In the genomic region with DNA sequence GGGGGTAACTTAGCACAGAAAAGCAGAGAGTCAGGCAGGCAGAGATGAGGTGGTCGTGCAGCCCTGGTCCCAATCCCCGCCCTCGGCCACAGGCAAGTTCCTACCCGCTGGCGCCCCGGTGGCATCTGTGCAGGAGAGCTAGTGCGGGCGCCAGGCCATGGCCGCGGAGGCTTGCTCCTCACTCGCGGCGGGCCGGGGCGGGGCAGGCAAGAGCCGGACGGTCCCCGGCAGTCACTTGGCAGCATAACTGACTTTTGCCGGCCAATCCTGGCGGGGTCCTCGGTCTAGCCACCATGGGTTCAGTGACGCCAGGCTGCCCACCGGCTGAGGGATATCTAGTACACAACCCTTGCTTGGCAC, we compare ENCODE assay signal across 8 mouse cellular contexts. TPM values are rescaled to one million over a fixed set of nuclear protein-coding genes. Genes with fewer than 3 reads are reported as not detected.
DNase-seq lines count a peak whose midpoint lies in the region; ATAC-seq and TF ChIP-seq lines count a peak whose summit lies in the region.

No protein-coding gene starts in this region.

- DNase-seq in CD4-positive, CD25-positive, alpha-beta regulatory T cell, adult 2 months (ENCODE audit: low read depth, low spot score): peak; percentile 59
- DNase-seq in R1 (ENCODE audit: low read depth, low spot score): peak; percentile 32
- DNase-seq in cerebellum, postnatal 25 days: peak; percentile 90 to 93
- peak; percentile 75 to 84 for DNase-seq in gastrocnemius, postnatal 4 days (ENCODE audit: low spot score in 2 of 2)
- peak; percentile 48 for DNase-seq in kidney, adult 11 months
- no peak for DNase-seq in lung, adult 2 months
- DNase-seq in layer of hippocampus, adult 8-10 months (ENCODE audit: low spot score in 2 of 2): no peak

- peaks cover 28% of the 10 kb centered on the region for H3K36me3 ChIP-seq in neural tube, embryonic 15.5 days

- no peak for TF ChIP-seq CTCF in lung, adult 2 months (IDR thresholded peaks at IDR 0.05; ENCODE audit: insufficient read depth, low read length)

- TF ChIP-seq POLR2A in lung, adult 2 months (IDR thresholded peaks at IDR 0.05; ENCODE audit: borderline replicate concordance, extremely low read depth, low read depth, low read length): peak; percentile 49; the same call in 1 of the 2 replicates

- H3K4me1 ChIP-seq in lung, adult 2 months (ENCODE audit: control insufficient read depth, insufficient read depth, low read length): peaks cover 7% of the 10 kb centered on the region
- peaks cover 41% of the 10 kb centered on the region for H3K4me1 ChIP-seq in neural tube, embryonic 15.5 days

- peaks cover 21% of the 10 kb centered on the region; the same call in 1 of the 2 replicates for H3K27me3 ChIP-seq in neural tube, embryonic 15.5 days (replicated peaks)

- H3K4me2 ChIP-seq in neural tube, embryonic 15.5 days: peak overlapping the region; percentile 81

- H3K9ac ChIP-seq in neural tube, embryonic 15.5 days (replicated peaks): peak overlapping the region; percentile 49

- H3K4me3 ChIP-seq in lung, adult 2 months (replicated peaks; ENCODE audit: extremely low read depth, low read depth, low read length): peak overlapping the region; percentile 91
- H3K4me3 ChIP-seq in neural tube, embryonic 15.5 days (replicated peaks): peak overlapping the region; percentile 46

- WGBS in lung, adult 2 months: under 1% methylated on average over 23 of the region's 23 CpGs
- under 1% methylated on average over 23 of the region's 23 CpGs for WGBS in neural tube, embryonic 15.5 days

- peak; percentile 66 for ATAC-seq in neural tube, embryonic 15.5 days (ENCODE audit: low FRiP score)

- peak overlapping the region; percentile 74 for H3K27ac ChIP-seq in neural tube, embryonic 15.5 days (replicated peaks)

- H3K9me3 ChIP-seq in neural tube, embryonic 15.5 days (replicated peaks): no peaks in the 10 kb centered on the region

RNA-seq across cellular contexts. Expression of a gene that starts 24.1 kb away (rescaled TPM):
- total RNA-seq in gastrocnemius, postnatal 4 days (2021): 1 to 10 TPM; 4.4 to 5.0 TPM
- polyA plus RNA-seq in lung, adult 2 months (2012; rRNA removed): 13.4 and 15.3 TPM in 2 replicates
- 16.0 and 16.9 TPM in 2 replicates for polyA plus RNA-seq in neural tube, embryonic 15.5 days (2015; fragmentation: Nextera tagmentation; extraction: Ambion mirVana)
- total RNA-seq in layer of hippocampus, adult 8-10 months (2022): 1 to 10 TPM; 2.5 to 3.8 (median 3.0) TPM

Comparison
In these comparisons a context has a peak if more than half of its experiments do, and no peak if none do; other contexts are left out.
1. DNase-seq: peak in CD4-positive, CD25-positive, alpha-beta regulatory T cell, adult 2 months (single experiment), R1 (single experiment), cerebellum, postnatal 25 days (2 of 2), gastrocnemius, postnatal 4 days (2 of 2) and kidney, adult 11 months (single experiment); none in lung, adult 2 months (single experiment) and layer of hippocampus, adult 8-10 months (0 of 2).